Mouse (Mus musculus): ENCODE data around the gene Rpl3. TPM values are rescaled to one million over a fixed set of nuclear protein-coding genes. Genes with fewer than 3 reads are reported as not detected.
"Not testable (repeated sequence)": the region's sequence is repeated elsewhere in the genome, so short reads cannot be mapped to it uniquely, and the experiment has no call there.

The Rpl3 gene
- 100 to 1,000 TPM; 460 to 491 TPM for total RNA-seq (2021)
- long read RNA-seq, experiment 1, transcript Rpl3-204 (9 exons, 1,877 nt): minor isoform, 10 of 605 reads
- long read RNA-seq, experiment 1, transcript Rpl3-201 (10 exons, 1,351 nt): major isoform, 576 of 605 reads
- long read RNA-seq, experiment 1, partial matches to known transcripts: 10 of 605 reads
- long read RNA-seq, experiment 1, other reads (novel, unspliced or antisense): 9 of 605 reads
- long read RNA-seq, experiment 2, transcript Rpl3-204 (9 exons, 1,877 nt): minor isoform, 17 of 882 reads
- long read RNA-seq, experiment 2, transcript Rpl3-201 (10 exons, 1,351 nt): major isoform, 819 of 882 reads
- long read RNA-seq, experiment 2, partial matches to known transcripts: 31 of 882 reads
- long read RNA-seq, experiment 2, other reads (novel, unspliced or antisense): 15 of 882 reads

GRCm38 (mm10) chr15:80091121-80091955, at the start of gene Rpl3, which contains the start of gene Syngr1:
TSS of gene Rpl3 (minus strand) at chr15:80091868.
TSS of gene Syngr1 (plus strand) at chr15:80091334.
- peak; percentile 84 to 89 for DNase-seq (ENCODE audit: low spot score in 2 of 2)

GRCm38 (mm10) chr15:80140878-80141277, 49.2 kb upstream of the Rpl3 start:
- DNase-seq (ENCODE audit: low spot score in 2 of 2): no peak

DNA sequence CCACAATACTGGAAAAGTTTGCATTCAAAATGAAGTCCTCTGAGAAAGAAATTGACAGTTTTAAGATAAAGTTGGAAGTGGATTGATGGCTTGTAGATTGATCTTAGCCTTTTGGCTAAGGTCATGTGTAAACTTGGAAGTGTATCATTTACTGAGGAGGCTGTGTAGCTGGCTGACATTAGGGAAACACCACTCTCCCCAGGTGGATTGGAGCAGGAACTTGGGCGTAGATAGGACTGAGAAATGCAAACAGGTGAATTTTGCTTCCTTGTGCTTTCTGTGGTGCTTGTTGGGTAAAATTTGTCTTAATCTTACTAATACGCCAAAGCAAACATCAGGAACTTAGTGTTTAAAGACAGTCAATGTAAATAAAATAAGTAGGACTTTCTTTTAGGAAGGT, 48.6 kb upstream of the Rpl3 start:
- no peak for DNase-seq (ENCODE audit: low spot score in 2 of 2)

GRCm38 (mm10) chr15:80137945-80138791, 46.5 kb upstream of the Rpl3 start:
- peak; percentile 43 to 58 for DNase-seq (ENCODE audit: low spot score in 2 of 2)

GRCm38 (mm10) chr15:80136645-80137044, 45.0 kb upstream of the Rpl3 start:
- no peak for DNase-seq (ENCODE audit: low spot score in 2 of 2)

GRCm38 (mm10) chr15:80135499-80135898, 43.8 kb upstream of the Rpl3 start:
- DNase-seq (ENCODE audit: low spot score in 2 of 2): no peak

DNA sequence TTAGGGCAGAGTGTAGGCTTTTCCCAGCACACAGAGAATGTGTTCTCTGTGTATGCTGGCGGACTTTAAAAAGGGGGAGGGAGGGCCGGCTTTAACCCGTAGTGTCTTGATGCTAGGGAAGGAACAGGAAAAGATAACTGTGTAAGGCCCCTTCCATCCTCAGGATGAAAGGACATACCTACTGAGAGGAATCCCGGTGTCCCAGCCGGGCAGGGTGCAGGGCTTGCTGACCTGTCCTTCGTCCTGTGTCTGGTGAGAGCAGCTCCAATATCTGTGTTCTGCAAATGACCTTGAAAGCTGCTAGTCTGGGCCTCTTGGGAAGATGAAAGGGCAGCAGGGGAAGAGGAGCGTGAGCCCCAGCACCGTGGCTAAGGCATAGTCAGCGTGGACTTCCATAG, 42.8 kb upstream of the Rpl3 start:
- DNase-seq (ENCODE audit: low spot score in 2 of 2): no peak

- peak; percentile 20 to 31 for DNase-seq (ENCODE audit: low spot score in 2 of 2)
These were observed 42.2 kb upstream of the Rpl3 start for GRCm38 (mm10) chr15:80133682-80134449.

GRCm38 (mm10) chr15:80132993-80133586, 41.4 kb upstream of the Rpl3 start, which contains the start of gene Tab1:
TSS of gene Tab1 (plus strand) at chr15:80133127.
- peak; percentile 92 to 96 for DNase-seq (ENCODE audit: low spot score in 2 of 2)

DNA sequence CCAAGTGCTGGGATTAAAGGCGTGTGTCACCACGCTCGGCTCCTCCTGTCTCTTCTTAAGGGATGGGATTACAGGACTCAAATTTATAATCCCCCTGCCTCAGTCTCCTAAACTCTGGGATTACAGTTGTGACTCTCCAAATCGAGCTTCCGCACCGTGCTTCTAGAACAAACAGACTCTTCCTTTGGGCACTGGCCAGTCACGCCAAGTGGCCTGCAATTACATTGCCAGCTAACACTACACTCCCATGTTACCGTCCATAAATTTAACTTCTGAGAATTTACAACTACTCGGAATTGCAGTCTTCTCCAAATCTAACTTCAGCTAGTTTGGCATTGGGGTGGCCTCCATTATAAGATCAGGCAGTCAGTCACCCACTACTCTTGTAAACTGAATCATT, 40.8 kb upstream of the Rpl3 start:
- no peak for DNase-seq (ENCODE audit: low spot score in 2 of 2)

- DNase-seq (ENCODE audit: low spot score in 2 of 2): no peak
These were observed 39.8 kb upstream of the Rpl3 start for GRCm38 (mm10) chr15:80131421-80131820.

DNA sequence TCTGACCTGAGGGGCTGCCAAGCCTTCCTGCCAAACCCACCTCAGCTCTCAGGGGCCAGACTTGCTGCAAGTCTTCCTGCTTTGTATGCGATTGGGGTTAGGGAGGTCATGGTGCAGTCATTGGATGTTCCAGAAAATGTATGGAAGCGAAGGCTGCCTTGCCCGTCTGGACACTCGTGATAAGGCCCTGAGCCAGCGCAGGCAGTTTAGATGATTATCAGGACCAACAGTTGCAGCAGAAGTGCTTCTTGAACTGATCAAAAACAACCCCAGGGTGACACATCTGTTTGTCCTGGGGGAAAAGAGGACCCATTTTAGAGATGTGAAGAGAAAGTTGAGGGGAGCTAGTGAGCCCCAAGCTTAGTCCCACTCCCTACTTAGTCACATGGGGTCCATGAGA, 39.0 kb upstream of the Rpl3 start:
- DNase-seq (ENCODE audit: low spot score in 2 of 2): no peak

DNA sequence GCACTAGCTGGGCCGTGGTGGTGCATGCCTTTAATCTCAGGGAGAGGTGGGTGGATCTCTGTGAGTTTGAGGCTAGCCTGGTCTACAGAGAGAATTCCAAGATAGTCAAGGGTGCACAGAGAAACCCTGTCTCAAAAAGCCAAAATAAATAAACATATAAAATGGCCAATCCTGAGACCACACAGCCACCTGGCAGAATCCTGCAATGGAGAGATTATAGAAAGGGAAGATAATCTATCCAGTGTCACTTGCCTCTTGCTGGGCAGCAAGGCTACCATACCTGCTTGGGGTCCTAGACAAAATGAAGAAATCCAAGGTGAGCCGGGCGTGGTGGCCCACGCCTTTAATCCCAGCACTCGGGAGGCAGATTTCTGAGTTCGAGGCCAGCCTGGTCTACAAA, 38.3 kb upstream of the Rpl3 start:
- DNase-seq (ENCODE audit: low spot score in 2 of 2): no peak

DNA sequence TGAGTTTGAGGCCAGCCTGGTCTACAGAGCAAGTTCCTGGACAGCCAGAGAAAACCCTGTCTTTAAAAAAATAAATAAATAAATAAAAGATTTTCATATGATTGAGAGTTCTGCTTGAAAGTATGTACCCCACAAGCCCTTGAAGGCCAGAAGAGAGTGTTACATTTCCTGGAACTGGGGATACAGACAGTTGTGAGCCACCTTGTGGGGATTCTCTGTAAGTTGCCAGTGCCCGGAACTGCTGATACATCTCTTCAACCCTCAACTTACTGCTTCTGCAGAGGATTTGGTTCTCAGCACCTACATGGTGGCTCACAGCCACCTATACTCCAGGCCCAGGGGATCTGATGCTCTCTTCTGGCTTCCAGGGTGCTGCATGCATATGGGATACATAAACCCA, 35.5 kb upstream of the Rpl3 start:
- DNase-seq (ENCODE audit: low spot score in 2 of 2): peak in 1 of 2 experiments; percentile 34

- no peak for DNase-seq (ENCODE audit: low spot score in 2 of 2)
These were observed 33.0 kb upstream of the Rpl3 start for GRCm38 (mm10) chr15:80124651-80125050.

DNA sequence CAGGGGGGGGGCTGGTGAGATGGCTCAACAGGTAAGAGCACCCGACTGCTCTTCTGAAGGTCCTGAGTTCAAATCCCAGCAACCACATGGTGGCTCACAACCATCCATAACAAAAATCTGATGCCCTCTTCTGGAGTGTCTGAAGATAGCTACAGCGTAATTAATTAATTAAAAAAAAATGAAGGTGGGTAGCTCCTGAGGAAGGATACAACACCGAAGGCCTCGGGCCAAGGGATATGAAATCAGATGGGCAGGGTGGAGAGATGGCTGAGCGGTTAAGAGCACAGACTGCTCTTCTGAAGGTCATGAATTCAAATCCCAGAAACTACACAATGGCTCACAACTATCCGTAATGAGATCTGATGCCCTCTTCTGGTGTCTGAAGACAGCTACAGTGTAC, 30.8 kb upstream of the Rpl3 start:
- not testable (repeated sequence) for DNase-seq (ENCODE audit: low spot score in 2 of 2)

GRCm38 (mm10) chr15:80121721-80122325, 30.2 kb upstream of the Rpl3 start:
- DNase-seq (ENCODE audit: low spot score in 2 of 2): no peak

DNA sequence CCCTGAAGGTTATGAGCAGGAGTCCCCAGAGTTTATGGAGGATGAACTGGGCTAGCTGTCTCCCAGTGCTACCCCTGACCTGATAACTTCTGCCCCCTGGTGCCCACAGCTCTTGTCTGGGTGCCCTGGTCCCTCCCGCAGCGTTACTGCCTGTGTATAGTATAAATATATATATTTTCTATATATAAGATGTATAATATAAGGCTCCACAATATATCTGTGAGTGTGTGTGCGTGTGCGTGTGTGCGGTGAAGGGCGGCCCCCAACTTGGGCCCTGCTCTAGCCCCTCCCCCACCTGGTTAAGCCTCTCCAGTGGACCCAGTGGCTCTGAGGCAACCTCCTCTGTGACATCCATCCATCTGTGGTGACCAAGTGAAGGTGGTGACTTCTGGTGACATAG, 27.4 kb upstream of the Rpl3 start:
- no peak for DNase-seq (ENCODE audit: low spot score in 2 of 2)

- DNase-seq (ENCODE audit: low spot score in 2 of 2): no peak
These were observed 25.5 kb upstream of the Rpl3 start for GRCm38 (mm10) chr15:80117154-80117553.
